20 mouse cellular contexts compared by ENCODE assay signal in genomic region chr11:20442476-20442875, GRCm38 (mm10).
DNase-seq lines count a peak whose midpoint lies in the region; ATAC-seq lines count a peak whose summit lies in the region.
"Had no signal": no experiment of that assay in that cellular context is flagged by ENCODE, and none has a peak within 500 bp of the region (broad histone marks: within the 10 kb centered on the region; RNA-seq: fewer than 3 reads in every experiment).

No protein-coding gene starts in this region.

- no peaks in the 10 kb centered on the region for H3K36me3 ChIP-seq in forebrain, embryonic 10.5 days (replicated peaks)
- H3K36me3 ChIP-seq in forebrain, embryonic 13.5 days (ENCODE audit: poor library complexity, severe bottlenecking), result no peaks in the 10 kb centered on the region
- no peaks in the 10 kb centered on the region for H3K36me3 ChIP-seq in midbrain, embryonic 10.5 days
- no peaks in the 10 kb centered on the region for H3K36me3 ChIP-seq in midbrain, embryonic 15.5 days (replicated peaks)
- H3K36me3 ChIP-seq: embryonic facial prominence, embryonic 15.5 days; heart, embryonic 13.5 days; hindbrain, embryonic 13.5 days had no signal

- H3K27me3 ChIP-seq in forebrain, embryonic 10.5 days (ENCODE audit: poor library complexity, severe bottlenecking), result no peaks in the 10 kb centered on the region
- H3K27me3 ChIP-seq in forebrain, embryonic 13.5 days, result no peaks in the 10 kb centered on the region
- H3K27me3 ChIP-seq in midbrain, embryonic 10.5 days (ENCODE audit: low read depth, poor library complexity, severe bottlenecking), result no peaks in the 10 kb centered on the region
- H3K27me3 ChIP-seq in midbrain, embryonic 15.5 days (replicated peaks), result no peaks in the 10 kb centered on the region
- H3K27me3 ChIP-seq: embryonic facial prominence, embryonic 15.5 days; hindbrain, embryonic 13.5 days; Patski had no signal

- no peak for ATAC-seq in forebrain, embryonic 13.5 days
- ATAC-seq in midbrain, embryonic 15.5 days (replicated peaks), result no peak
- ATAC-seq: activated CD4-positive, CD25-positive, alpha-beta regulatory T cell, adult 4 months; hindbrain, postnatal 0 days; Patski had no signal

- no peak overlapping the region for H3K9ac ChIP-seq in forebrain, embryonic 13.5 days
- H3K9ac ChIP-seq in midbrain, embryonic 15.5 days, result no peak overlapping the region
- H3K9ac ChIP-seq: embryonic facial prominence, embryonic 15.5 days; heart, embryonic 13.5 days; hindbrain, embryonic 13.5 days had no signal

- H3K9me3 ChIP-seq in forebrain, embryonic 10.5 days, result peaks cover 4% of the 10 kb centered on the region; the same call in 1 of the 2 replicates
- peaks cover under 1% of the 10 kb centered on the region; the same call in 1 of the 2 replicates for H3K9me3 ChIP-seq in forebrain, embryonic 13.5 days (replicated peaks)
- peaks cover 1% of the 10 kb centered on the region; the same call in 1 of the 2 replicates for H3K9me3 ChIP-seq in midbrain, embryonic 10.5 days (replicated peaks)
- H3K9me3 ChIP-seq in midbrain, embryonic 15.5 days, result no peaks in the 10 kb centered on the region; the same call in 1 of the 2 replicates
- H3K9me3 ChIP-seq: embryonic facial prominence, embryonic 15.5 days had no signal

- 14% methylated on average over 4 of the region's 4 CpGs for WGBS in forebrain, embryonic 10.5 days
- 7% methylated on average over 4 of the region's 4 CpGs for WGBS in forebrain, embryonic 13.5 days
- 24% methylated on average over 4 of the region's 4 CpGs for WGBS in midbrain, embryonic 10.5 days
- 12% methylated on average over 4 of the region's 4 CpGs for WGBS in midbrain, embryonic 15.5 days

- no peak overlapping the region for H3K27ac ChIP-seq in forebrain, embryonic 10.5 days
- H3K27ac ChIP-seq in forebrain, embryonic 13.5 days, result no peak overlapping the region
- no peak overlapping the region for H3K27ac ChIP-seq in midbrain, embryonic 10.5 days (replicated peaks)
- no peak overlapping the region for H3K27ac ChIP-seq in midbrain, embryonic 15.5 days
- H3K27ac ChIP-seq: embryonic facial prominence, embryonic 15.5 days; heart, embryonic 13.5 days; hindbrain, embryonic 13.5 days; hindbrain, postnatal 0 days had no signal

- peaks cover 35% of the 10 kb centered on the region for H3K4me1 ChIP-seq in forebrain, embryonic 10.5 days
- H3K4me1 ChIP-seq in forebrain, embryonic 13.5 days, result peaks cover 12% of the 10 kb centered on the region
- peaks cover 38% of the 10 kb centered on the region for H3K4me1 ChIP-seq in midbrain, embryonic 10.5 days
- H3K4me1 ChIP-seq in midbrain, embryonic 15.5 days, result peaks cover 23% of the 10 kb centered on the region

- peak; percentile 34 for DNase-seq in forebrain, embryonic 10.5 days (ENCODE audit: extremely low spot score, low spot score)
- DNase-seq in midbrain, embryonic 10.5 days (ENCODE audit: low spot score), result peak; percentile 39
- DNase-seq in brain, adult 2 months (ENCODE audit: low read depth, low spot score), result peak; percentile 25
- DNase-seq in embryo, embryonic 11 days, result peak; percentile 44
- DNase-seq: adrenal gland, postnatal 14 days; cerebellum, adult 18-20 months; cerebellum, adult 9-11 months; cerebellum, postnatal 36 days; gastrocnemius, postnatal 36 days; heart, adult 11 months; heart, postnatal 36 days had no signal

- H3K4me2 ChIP-seq in forebrain, embryonic 13.5 days, result no peak overlapping the region
- H3K4me2 ChIP-seq in midbrain, embryonic 15.5 days, result no peak overlapping the region
- H3K4me2 ChIP-seq: embryonic facial prominence, embryonic 15.5 days; heart, embryonic 13.5 days; hindbrain, embryonic 13.5 days had no signal

- H3K4me3 ChIP-seq in forebrain, embryonic 10.5 days, result no peak overlapping the region
- H3K4me3 ChIP-seq in forebrain, embryonic 13.5 days, result no peak overlapping the region
- H3K4me3 ChIP-seq in midbrain, embryonic 10.5 days, result no peak overlapping the region
- H3K4me3 ChIP-seq in midbrain, embryonic 15.5 days, result no peak overlapping the region
- H3K4me3 ChIP-seq: embryonic facial prominence, embryonic 15.5 days; erythroblast, embryonic 14.5 days; heart, embryonic 13.5 days; hindbrain, embryonic 13.5 days had no signal
